Mouse (Mus musculus) brain, embryonic 18.5 days (tissue): ENCODE measurements around the gene Ak8.

Experiments used
- DNase-seq: peaks from one replicate; pipeline ENCODE4 v3.0.0-alpha.2; 2012; ENCODE audit warnings: low read depth, low spot score

The Ak8 gene

GRCm38 (mm10) chr2:28794623-28795022 is 94.7 kb downstream of the Ak8 start:
- DNase-seq, result no peak

GRCm38 (mm10) chr2:28796298-28796697 is 96.3 kb downstream of the Ak8 start:
- DNase-seq, result no peak

- DNase-seq, result peak; percentile 66
These were observed 97.6 kb downstream of the Ak8 start for GRCm38 (mm10) chr2:28797490-28798106.

- peak; percentile 55 for DNase-seq
These were observed 98.4 kb downstream of the Ak8 start for GRCm38 (mm10) chr2:28798390-28798789.

GRCm38 (mm10) chr2:28799575-28799974 is 99.6 kb downstream of the Ak8 start:
- no peak for DNase-seq

GRCm38 (mm10) chr2:28803406-28803805 is 103.4 kb downstream of the Ak8 start:
- DNase-seq, result no peak

GRCm38 (mm10) chr2:28808841-28809240 is 108.9 kb downstream of the Ak8 start:
- DNase-seq, result no peak

- no peak for DNase-seq
These were observed 110.5 kb downstream of the Ak8 start for GRCm38 (mm10) chr2:28810260-28811013.

GRCm38 (mm10) chr2:28818866-28819265 is 118.9 kb downstream of the Ak8 start:
- no peak for DNase-seq

- no peak for DNase-seq
These were observed 129.3 kb downstream of the Ak8 start for GRCm38 (mm10) chr2:28829265-28829664.

GRCm38 (mm10) chr2:28836181-28836940 is 136.4 kb downstream of the Ak8 start:
- no peak for DNase-seq

- no peak for DNase-seq
These were observed 139.7 kb downstream of the Ak8 start for GRCm38 (mm10) chr2:28839501-28840221.

- DNase-seq, result peak; percentile 82
These were observed 140.4 kb downstream of the Ak8 start, which contains the start of the genes Gtf3c4 and Ddx31 for GRCm38 (mm10) chr2:28840222-28840951. Gene Gtf3c4, minus strand, starts transcription at chr2:28840360. Gene Ddx31, plus strand, starts transcription at chr2:28840406.

GRCm38 (mm10) chr2:28842042-28842441 is 142.1 kb downstream of the Ak8 start:
- DNase-seq, result no peak

GRCm38 (mm10) chr2:28848879-28849278 is 148.9 kb downstream of the Ak8 start:
- DNase-seq, result no peak

GRCm38 (mm10) chr2:28852594-28852993 is 152.6 kb downstream of the Ak8 start:
- no peak for DNase-seq

- DNase-seq, result no peak
These were observed 155.8 kb downstream of the Ak8 start for GRCm38 (mm10) chr2:28855773-28856172.

GRCm38 (mm10) chr2:28859303-28859702 is 159.3 kb downstream of the Ak8 start:
- no peak for DNase-seq

GRCm38 (mm10) chr2:28860678-28861423 is 160.9 kb downstream of the Ak8 start:
- DNase-seq, result no peak
